Mouse (Mus musculus): ENCODE measurements around the gene Spock1.

Gene Spock1

GRCm38 (mm10) chr13:57796951-57797692 lies 111.0 kb downstream of the Spock1 start:
- DNase-seq: no peak

GRCm38 (mm10) chr13:57793643-57794240 lies 114.4 kb downstream of the Spock1 start:
- peak in 1 of 2 experiments; percentile 20 for DNase-seq

- no peak for DNase-seq
Observed at GRCm38 (mm10) chr13:57789796-57790195, 118.3 kb downstream of the Spock1 start.

GRCm38 (mm10) chr13:57788299-57788698 lies 119.8 kb downstream of the Spock1 start:
- DNase-seq: no peak

- DNase-seq: no peak
Observed at GRCm38 (mm10) chr13:57786278-57786677, 121.9 kb downstream of the Spock1 start.

GRCm38 (mm10) chr13:57782975-57783374 lies 125.2 kb downstream of the Spock1 start:
- no peak for DNase-seq

- DNase-seq: no peak
Observed at GRCm38 (mm10) chr13:57782107-57782561, 126.0 kb downstream of the Spock1 start.

- DNase-seq: no peak
Observed at GRCm38 (mm10) chr13:57779146-57779545, 129.0 kb downstream of the Spock1 start.

- DNase-seq: no peak
Observed at GRCm38 (mm10) chr13:57778524-57778923, 129.6 kb downstream of the Spock1 start.

GRCm38 (mm10) chr13:57771998-57772397 lies 136.1 kb downstream of the Spock1 start:
- no peak for DNase-seq

GRCm38 (mm10) chr13:57766721-57767120 lies 141.4 kb downstream of the Spock1 start:
- no peak for DNase-seq

- no peak for DNase-seq
Observed at GRCm38 (mm10) chr13:57761122-57761521, 147.0 kb downstream of the Spock1 start.

- DNase-seq: no peak
Observed at GRCm38 (mm10) chr13:57760618-57761017, 147.5 kb downstream of the Spock1 start.

GRCm38 (mm10) chr13:57756316-57756715 lies 151.8 kb downstream of the Spock1 start:
- DNase-seq: no peak

GRCm38 (mm10) chr13:57750831-57751230 lies 157.3 kb downstream of the Spock1 start:
- peak in 1 of 2 experiments; percentile 6 for DNase-seq

GRCm38 (mm10) chr13:57744667-57745066 lies 163.5 kb downstream of the Spock1 start:
- no peak for DNase-seq

- DNase-seq: no peak
Observed at GRCm38 (mm10) chr13:57741186-57741585, 166.9 kb downstream of the Spock1 start.

GRCm38 (mm10) chr13:57740473-57740872 lies 167.7 kb downstream of the Spock1 start:
- no peak for DNase-seq

GRCm38 (mm10) chr13:57736060-57736459 lies 172.1 kb downstream of the Spock1 start:
- DNase-seq: no peak

- no peak for DNase-seq
Observed at GRCm38 (mm10) chr13:57734549-57734948, 173.6 kb downstream of the Spock1 start.

- DNase-seq: no peak
Observed at GRCm38 (mm10) chr13:57733521-57733920, 174.6 kb downstream of the Spock1 start.

- DNase-seq: no peak
Observed at GRCm38 (mm10) chr13:57732251-57732650, 175.9 kb downstream of the Spock1 start.

GRCm38 (mm10) chr13:57727716-57728115 lies 180.4 kb downstream of the Spock1 start:
- no peak for DNase-seq

- DNase-seq: no peak
Observed at GRCm38 (mm10) chr13:57726654-57727053, 181.5 kb downstream of the Spock1 start.
